Mouse (Mus musculus) kidney, embryonic 15.5 days (tissue): Measurements from ENCODE around the gene Hic1. TPM values are rescaled to one million over a fixed set of nuclear protein-coding genes. Genes with fewer than 3 reads are reported as not detected.

Experiments used
- ATAC-seq: fragments of 200-750 bp; cut with Nextera tagmentation; replicated peaks from 2 replicates; pipeline ENCODE4 v1.8.0; 2017; ENCODE audit warnings: moderate TSS enrichment; ENCODE audit not compliant: low FRiP score
- H3K27ac ChIP-seq: fragments of 300-500 bp; sonication (generic); 2 replicates; pipeline ENCODE4 v1.5.1; 2015; ENCODE audit warnings: mild to moderate bottlenecking, inconsistent platforms
- H3K27me3 ChIP-seq: fragments of 300-500 bp; sonication (generic); 2 replicates; pipeline ENCODE4 v1.6.1; 2015; ENCODE audit warnings: inconsistent platforms
- H3K36me3 ChIP-seq: fragments of 300-500 bp; sonication (generic); 2 replicates; pipeline ENCODE4 v1.6.1; 2015; ENCODE audit warnings: inconsistent platforms
- H3K4me1 ChIP-seq: fragments of 300-500 bp; sonication (generic); 2 replicates; pipeline ENCODE4 v1.6.1; 2015; ENCODE audit warnings: inconsistent platforms
- H3K4me2 ChIP-seq: fragments of 300-500 bp; sonication (generic); 2 replicates; pipeline ENCODE4 v1.6.1; 2015; ENCODE audit warnings: moderate library complexity, mild to moderate bottlenecking, inconsistent platforms
- H3K4me3 ChIP-seq: fragments of 300-500 bp; sonication (generic); replicated peaks from 2 replicates; pipeline ENCODE4 v1.5.1; 2015; ENCODE audit warnings: mild to moderate bottlenecking, inconsistent platforms
- H3K9ac ChIP-seq: fragments of 300-500 bp; sonication (generic); 2 replicates; pipeline ENCODE4 v1.6.1; 2015; ENCODE audit warnings: mild to moderate bottlenecking, inconsistent platforms
- H3K9me3 ChIP-seq: fragments of 300-500 bp; sonication (generic); replicated peaks from 2 replicates; pipeline ENCODE4 v1.6.1; 2016; ENCODE audit warnings: inconsistent platforms
- WGBS: fragments of 180-500 bp; shearing (Covaris S2); methylation state at CpG from one replicate; pipeline ENCODE4 v1.1.7; 2015; ENCODE audit warnings: mixed read lengths; 5-methylcytosine and 5-hydroxymethylcytosine counted together
- polyA plus RNA-seq: library from polyadenylated mRNA; unstranded; fragments of >200 nt; fragmentation: Nextera tagmentation; extraction: Ambion mirVana; gene quantifications from 2 replicates; pipeline ENCODE4 v1.2.1, GENCODE M21; 2015

Hic1 gene
- polyA plus RNA-seq, 1 experiment from 2014 or later: 25.9 TPM

GRCm38 (mm10) chr11:75136666-75137398 is 32.5 kb downstream of the Hic1 start:
- Histone ChIP-seq H3K27ac (peak overlapping the region; percentile 92), H3K4me3 (no peak overlapping the region), H3K36me3 (no peaks in the 10 kb centered on the region), H3K4me1 (peaks cover 80% of the 10 kb centered on the region), H3K4me2 (no peak overlapping the region), H3K27me3 (no peaks in the 10 kb centered on the region), H3K9ac (no peak overlapping the region), H3K9me3 (no peaks in the 10 kb centered on the region)
- WGBS: 36% methylated on average over 5 of the region's 5 CpGs
- no peak for ATAC-seq

DNA sequence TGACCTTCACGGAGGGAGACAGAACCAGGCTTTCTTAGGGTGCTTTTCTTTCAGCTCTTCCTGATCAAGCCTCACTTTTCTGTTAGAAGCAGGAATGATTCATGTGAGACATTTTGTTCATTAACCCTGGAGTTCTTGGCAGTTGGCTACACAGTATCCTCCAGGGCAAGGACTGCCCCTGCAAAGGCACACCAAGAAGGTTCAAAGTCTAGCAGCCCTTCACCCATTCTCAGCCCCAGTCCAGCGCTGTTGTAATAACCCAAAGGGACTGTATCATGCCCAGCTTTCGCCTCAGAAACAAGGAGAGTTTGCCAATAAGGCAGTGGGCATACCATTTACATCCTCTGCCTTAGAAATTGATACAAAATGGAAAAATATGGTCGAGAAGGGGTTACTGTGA is 34.0 kb downstream of the Hic1 start:
- ATAC-seq: no peak
- H3K4me3 ChIP-seq: no peak overlapping the region
- no peaks in the 10 kb centered on the region for H3K36me3 ChIP-seq
- peaks cover 69% of the 10 kb centered on the region for H3K4me1 ChIP-seq
- H3K4me2 ChIP-seq: no peak overlapping the region
- H3K27ac ChIP-seq: peak overlapping the region; percentile 85
- no peak overlapping the region for H3K9ac ChIP-seq
- no peaks in the 10 kb centered on the region for H3K9me3 ChIP-seq
- H3K27me3 ChIP-seq: no peaks in the 10 kb centered on the region
- 87% methylated on average over 4 of the region's 4 CpGs for WGBS

GRCm38 (mm10) chr11:75134485-75135068 is 34.7 kb downstream of the Hic1 start:
- H3K27ac ChIP-seq: peak overlapping the region; percentile 85
- no peak overlapping the region for H3K4me3 ChIP-seq
- no peak for ATAC-seq
- no peaks in the 10 kb centered on the region for H3K9me3 ChIP-seq
- peaks cover 61% of the 10 kb centered on the region for H3K4me1 ChIP-seq
- H3K9ac ChIP-seq: no peak overlapping the region
- H3K4me2 ChIP-seq: no peak overlapping the region
- WGBS: 53% methylated on average over 5 of the region's 5 CpGs
- no peaks in the 10 kb centered on the region for H3K36me3 ChIP-seq
- H3K27me3 ChIP-seq: no peaks in the 10 kb centered on the region

DNA sequence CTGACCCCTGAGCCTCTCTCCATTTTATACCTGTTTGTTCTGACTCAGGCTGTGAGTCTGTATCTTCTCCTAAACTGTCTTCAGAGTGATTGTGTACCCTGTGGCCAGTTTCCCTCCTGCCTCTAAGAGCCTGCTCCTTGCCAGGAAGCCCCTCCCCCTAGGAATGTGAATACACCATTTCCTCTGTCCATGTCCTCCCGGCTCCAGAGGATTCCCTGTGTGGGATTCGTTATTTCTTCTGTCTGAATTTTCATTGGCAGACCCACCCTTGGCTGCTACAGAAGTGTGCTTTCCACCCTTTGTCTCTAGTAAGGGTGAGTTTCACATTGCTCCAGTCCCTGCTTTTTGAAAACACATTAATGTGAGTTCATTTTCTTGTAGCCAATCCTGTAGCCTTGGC is 35.4 kb downstream of the Hic1 start:
- H3K4me2 ChIP-seq: no peak overlapping the region
- no peak overlapping the region for H3K9ac ChIP-seq
- WGBS: 4% methylated on average over 2 of the region's 2 CpGs

GRCm38 (mm10) chr11:75133391-75133790 is 35.9 kb downstream of the Hic1 start:
- no peak overlapping the region for H3K9ac ChIP-seq
- no peaks in the 10 kb centered on the region for H3K27me3 ChIP-seq
- H3K9me3 ChIP-seq: no peaks in the 10 kb centered on the region
- 0 out of 2 replicates have a peak, but pooled peaks have one; percentile 16 for ATAC-seq
- WGBS: 89% methylated on average over 5 of the region's 5 CpGs
- H3K4me1 ChIP-seq: peaks cover 49% of the 10 kb centered on the region
- H3K4me2 ChIP-seq: no peak overlapping the region
- H3K27ac ChIP-seq: peak overlapping the region; percentile 85
- H3K36me3 ChIP-seq: no peaks in the 10 kb centered on the region
- no peak overlapping the region for H3K4me3 ChIP-seq

More for the DNA sequence above, 35.4 kb downstream of the Hic1 start:
- H3K27ac ChIP-seq: peak overlapping the region; percentile 85
- no peaks in the 10 kb centered on the region for H3K36me3 ChIP-seq
- no peak overlapping the region for H3K4me3 ChIP-seq
- H3K27me3 ChIP-seq: no peaks in the 10 kb centered on the region
- no peaks in the 10 kb centered on the region for H3K9me3 ChIP-seq
- peaks cover 54% of the 10 kb centered on the region for H3K4me1 ChIP-seq
- ATAC-seq: peak; percentile 82

- Histone ChIP-seq H3K9ac (no peak overlapping the region), H3K4me2 (no peak overlapping the region), H3K27me3 (no peaks in the 10 kb centered on the region), H3K4me1 (peaks cover 40% of the 10 kb centered on the region), H3K4me3 (no peak overlapping the region), H3K9me3 (no peaks in the 10 kb centered on the region), H3K27ac (no peak overlapping the region), H3K36me3 (peaks cover 4% of the 10 kb centered on the region; the same call in 1 of the 2 replicates)
- no peak for ATAC-seq
- 80% methylated on average over 5 of the region's 5 CpGs for WGBS
Measured at GRCm38 (mm10) chr11:75132278-75132677, 37.0 kb downstream of the Hic1 start.

- Histone ChIP-seq H3K27me3 (no peaks in the 10 kb centered on the region), H3K4me3 (no peak overlapping the region), H3K4me2 (no peak overlapping the region), H3K9me3 (no peaks in the 10 kb centered on the region), H3K4me1 (peaks cover 30% of the 10 kb centered on the region), H3K9ac (no peak overlapping the region), H3K36me3 (peaks cover 4% of the 10 kb centered on the region; the same call in 1 of the 2 replicates), H3K27ac (no peak overlapping the region)
- 67% methylated on average over 4 of the region's 4 CpGs for WGBS
- no peak for ATAC-seq
Measured at GRCm38 (mm10) chr11:75131300-75131699, 38.0 kb downstream of the Hic1 start.

DNA sequence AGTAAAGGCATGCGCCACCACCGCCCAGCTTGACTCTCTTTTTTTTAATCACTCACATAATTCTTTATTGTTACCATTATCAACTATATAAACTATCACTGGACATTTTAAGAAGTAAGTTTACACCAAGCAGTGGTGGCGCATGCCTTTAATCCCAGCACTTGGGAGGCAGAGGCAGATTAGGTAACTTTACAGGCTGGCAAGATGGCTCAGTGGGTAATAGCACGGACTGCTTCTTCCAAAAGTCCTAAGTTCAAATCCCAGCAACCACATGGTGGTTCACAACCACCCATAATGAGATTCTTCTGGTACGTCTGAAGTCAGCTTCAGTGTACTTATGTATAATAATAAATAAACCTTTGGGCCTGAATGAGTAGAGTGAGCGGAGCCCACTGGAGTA is 39.8 kb downstream of the Hic1 start:
- no peak overlapping the region for H3K9ac ChIP-seq
- H3K4me2 ChIP-seq: no peak overlapping the region
- peaks cover 4% of the 10 kb centered on the region; the same call in 1 of the 2 replicates for H3K36me3 ChIP-seq
- 97% methylated on average over 6 of the region's 6 CpGs for WGBS
- no peak overlapping the region for H3K27ac ChIP-seq
- peaks cover 16% of the 10 kb centered on the region for H3K4me1 ChIP-seq
- H3K27me3 ChIP-seq: no peaks in the 10 kb centered on the region
- no peak for ATAC-seq
- H3K9me3 ChIP-seq: no peaks in the 10 kb centered on the region
- no peak overlapping the region for H3K4me3 ChIP-seq

GRCm38 (mm10) chr11:75126384-75126783 is 42.9 kb downstream of the Hic1 start:
- H3K36me3 ChIP-seq: peaks cover 4% of the 10 kb centered on the region; the same call in 1 of the 2 replicates
- H3K4me1 ChIP-seq: 0 out of 2 replicates have a peak, but pooled peaks cover under 1% of the 10 kb centered on the region
- no peak for ATAC-seq
- H3K27me3 ChIP-seq: no peaks in the 10 kb centered on the region
- no peak overlapping the region for H3K4me2 ChIP-seq
- H3K27ac ChIP-seq: no peak overlapping the region
- no peak overlapping the region for H3K9ac ChIP-seq
- H3K4me3 ChIP-seq: no peak overlapping the region
- WGBS: 97% methylated on average over 3 of the region's 3 CpGs
- H3K9me3 ChIP-seq: no peaks in the 10 kb centered on the region

GRCm38 (mm10) chr11:75124406-75124805 is 44.9 kb downstream of the Hic1 start:
- no peak overlapping the region for H3K27ac ChIP-seq
- no peak overlapping the region for H3K4me2 ChIP-seq
- H3K4me3 ChIP-seq: no peak overlapping the region
- 83% methylated on average over 2 of the region's 2 CpGs for WGBS
- no peaks in the 10 kb centered on the region for H3K27me3 ChIP-seq
- H3K4me1 ChIP-seq: no peaks in the 10 kb centered on the region
- H3K9ac ChIP-seq: no peak overlapping the region
- ATAC-seq: no peak
- H3K9me3 ChIP-seq: no peaks in the 10 kb centered on the region
- peaks cover 4% of the 10 kb centered on the region; the same call in 1 of the 2 replicates for H3K36me3 ChIP-seq

GRCm38 (mm10) chr11:75121348-75121747 is 48.0 kb downstream of the Hic1 start:
- 77% methylated on average over 1 of the region's 1 CpGs for WGBS
- H3K27ac ChIP-seq: no peak overlapping the region
- H3K27me3 ChIP-seq: no peaks in the 10 kb centered on the region
- H3K36me3 ChIP-seq: no peaks in the 10 kb centered on the region
- H3K9me3 ChIP-seq: no peaks in the 10 kb centered on the region
- H3K4me2 ChIP-seq: no peak overlapping the region
- H3K4me3 ChIP-seq: no peak overlapping the region
- no peak overlapping the region for H3K9ac ChIP-seq
- ATAC-seq: no peak
- H3K4me1 ChIP-seq: peaks cover 4% of the 10 kb centered on the region; the same call in 1 of the 2 replicates

GRCm38 (mm10) chr11:75119841-75120240 is 49.5 kb downstream of the Hic1 start:
- Histone ChIP-seq H3K9ac (no peak overlapping the region), H3K27ac (no peak overlapping the region), H3K4me1 (peaks cover 9% of the 10 kb centered on the region), H3K36me3 (no peaks in the 10 kb centered on the region), H3K27me3 (no peaks in the 10 kb centered on the region), H3K4me2 (no peak overlapping the region), H3K4me3 (no peak overlapping the region), H3K9me3 (no peaks in the 10 kb centered on the region)
- ATAC-seq: no peak
- WGBS: 77% methylated on average over 3 of the region's 3 CpGs
